Mouse (Mus musculus) kidney, postnatal 10 days (tissue): Measurements from ENCODE around the gene Spag17.
A peak's percentile ranks its signal among the peaks of the same experiment; 100 is the strongest.

ENCODE experiments used
- DNase-seq: peaks from one replicate; pipeline ENCODE4 v3.0.0; 2021; ENCODE audit warnings: mixed read lengths

The Spag17 gene

GRCm38 (mm10) chr3:99966285-99966684 is 81.1 kb downstream of the Spag17 start:
- DNase-seq, result no peak

DNA sequence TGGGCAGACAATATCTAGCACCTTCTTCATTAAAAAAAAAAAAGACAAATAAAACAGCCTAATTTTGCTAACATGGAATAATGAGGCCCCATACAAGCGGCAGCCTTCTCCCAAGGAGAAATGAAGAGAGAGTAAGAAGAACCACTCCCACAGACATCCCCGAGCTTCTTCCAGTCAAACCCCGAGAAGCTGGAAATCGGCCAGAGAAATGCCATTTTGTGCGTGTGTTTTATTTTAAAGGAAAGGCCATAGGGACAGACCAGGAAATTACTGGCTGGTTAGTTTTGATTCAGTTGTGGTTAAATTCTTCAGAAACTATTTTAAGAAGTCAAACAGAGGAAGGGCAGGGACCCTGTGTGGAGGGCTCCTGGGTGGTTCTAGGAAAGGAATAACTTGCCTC is 85.6 kb downstream of the Spag17 start:
- DNase-seq, result peak; percentile 27

GRCm38 (mm10) chr3:99981046-99981445 is 95.8 kb downstream of the Spag17 start:
- no peak for DNase-seq

- DNase-seq, result no peak
These were observed 119.5 kb downstream of the Spag17 start for GRCm38 (mm10) chr3:100004676-100005075.

DNA sequence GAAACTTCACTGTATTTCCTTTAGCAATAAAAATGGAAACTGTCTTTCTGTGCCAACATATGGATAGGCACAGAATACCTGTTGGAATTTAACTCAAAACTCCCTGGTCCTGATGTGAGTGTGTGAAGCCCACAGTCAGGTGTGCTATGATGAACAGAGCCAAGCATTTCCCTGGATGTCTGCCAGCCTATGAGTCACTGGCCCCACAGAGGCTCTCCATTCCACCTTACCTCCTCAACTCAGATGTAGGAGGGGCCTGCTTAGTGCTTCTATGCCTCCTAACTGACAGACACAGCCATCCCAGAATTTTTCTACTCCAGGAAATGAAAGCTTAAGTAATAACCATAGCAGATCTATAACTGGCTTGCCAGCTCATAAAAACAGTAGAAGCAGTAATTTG is 124.6 kb downstream of the Spag17 start:
- no peak for DNase-seq

GRCm38 (mm10) chr3:100014110-100014509 is 128.9 kb downstream of the Spag17 start:
- no peak for DNase-seq

- peak; percentile 6 for DNase-seq
These were observed 146.1 kb downstream of the Spag17 start for GRCm38 (mm10) chr3:100031291-100031690.

DNA sequence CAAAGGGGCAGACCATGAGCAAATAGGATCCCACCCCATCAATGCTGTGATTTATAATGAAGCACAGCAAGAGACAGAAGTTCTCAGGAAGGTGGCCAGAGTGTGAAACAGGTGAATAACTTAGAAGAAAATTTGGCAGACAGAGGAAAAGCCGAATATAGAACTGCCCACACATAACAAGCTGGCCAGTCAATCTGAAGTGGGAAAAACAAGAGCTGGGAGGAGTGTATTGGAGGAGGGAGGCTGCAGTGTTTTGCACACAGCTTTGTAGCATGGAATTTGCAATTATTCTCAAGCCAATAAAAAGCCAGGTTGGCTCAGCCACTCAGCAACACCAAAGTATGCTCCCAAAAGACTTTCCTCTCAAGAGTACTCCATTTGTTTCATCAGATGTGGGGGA is 147.8 kb downstream of the Spag17 start:
- DNase-seq, result no peak

- no peak for DNase-seq
These were observed 149.3 kb downstream of the Spag17 start for GRCm38 (mm10) chr3:100034366-100034956.

GRCm38 (mm10) chr3:100035097-100035496 is 149.9 kb downstream of the Spag17 start:
- no peak for DNase-seq

DNA sequence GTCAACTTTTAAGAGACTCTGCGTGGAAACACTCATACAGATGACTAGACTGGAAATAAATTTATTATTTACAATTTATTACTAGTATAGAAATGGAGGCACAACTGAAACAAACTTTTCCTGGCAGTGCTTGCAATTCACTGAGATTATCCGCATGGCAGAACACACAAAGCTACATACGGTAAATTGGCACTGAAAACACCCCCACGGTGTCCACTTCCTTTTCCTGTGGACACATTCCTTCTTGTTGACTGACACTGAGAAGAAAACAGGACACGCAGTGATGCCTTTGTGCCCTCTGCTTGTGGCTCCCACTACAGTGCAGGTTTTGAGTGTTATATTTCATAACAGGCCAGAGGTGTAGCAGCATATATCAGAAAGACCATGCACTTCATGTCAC is 151.6 kb downstream of the Spag17 start:
- no peak for DNase-seq

- no peak for DNase-seq
These were observed 189.2 kb downstream of the Spag17 start for GRCm38 (mm10) chr3:100074406-100074805.

DNA sequence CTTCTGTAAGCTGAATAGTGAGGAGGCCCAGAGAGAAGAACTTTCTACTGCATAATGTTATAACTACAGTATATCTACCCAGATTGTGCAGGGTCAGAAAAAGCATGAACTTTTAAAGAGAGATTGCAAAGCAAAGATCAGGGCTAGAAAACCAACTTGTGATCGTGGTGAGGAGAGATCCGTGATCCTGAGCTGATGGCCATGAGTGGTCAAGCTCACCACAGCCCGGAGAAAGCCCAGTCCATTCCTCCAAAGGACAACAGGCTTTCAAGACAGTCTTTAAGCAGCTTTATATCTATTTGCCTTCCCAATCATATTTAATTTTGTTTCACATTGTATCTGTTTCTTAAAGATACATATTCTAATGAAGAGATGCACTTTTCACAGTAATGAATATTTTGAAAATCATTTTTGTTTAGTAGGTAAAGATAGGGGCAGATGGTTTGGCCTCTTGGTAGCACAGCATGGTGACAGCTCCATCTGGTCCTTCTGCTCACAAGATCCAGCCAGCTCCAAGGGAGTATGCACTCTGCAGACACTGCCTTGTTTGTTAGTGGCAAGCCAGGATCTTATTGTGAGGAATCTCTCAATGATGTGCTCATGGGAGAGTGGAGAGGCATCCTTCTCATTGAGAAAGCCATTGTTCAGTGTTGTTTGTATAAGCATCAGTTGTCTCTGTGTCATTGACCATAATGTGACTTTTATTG is 217.3 kb downstream of the Spag17 start:
- no peak for DNase-seq

DNA sequence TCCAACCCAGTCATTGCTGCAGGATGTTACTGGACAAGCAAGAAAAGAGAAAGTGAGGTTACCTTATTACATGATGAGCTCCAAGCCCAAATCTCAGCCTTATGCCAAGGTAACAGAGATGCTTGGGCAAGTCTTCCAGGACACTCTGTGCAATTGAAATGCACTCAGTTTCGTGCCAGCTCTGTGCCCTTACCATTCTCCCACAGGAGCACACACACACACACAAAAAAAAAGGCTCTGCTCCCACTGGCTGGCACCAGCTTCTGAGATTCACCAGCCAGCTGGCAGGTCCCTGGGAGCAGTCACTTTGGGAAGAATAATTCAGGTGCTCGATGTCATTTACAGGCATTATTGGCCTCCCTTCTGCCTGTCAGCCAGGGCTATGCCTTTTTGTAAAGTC is 221.5 kb downstream of the Spag17 start:
- DNase-seq, result no peak

- DNase-seq, result no peak
These were observed 233.5 kb downstream of the Spag17 start for GRCm38 (mm10) chr3:100118681-100119080.

DNA sequence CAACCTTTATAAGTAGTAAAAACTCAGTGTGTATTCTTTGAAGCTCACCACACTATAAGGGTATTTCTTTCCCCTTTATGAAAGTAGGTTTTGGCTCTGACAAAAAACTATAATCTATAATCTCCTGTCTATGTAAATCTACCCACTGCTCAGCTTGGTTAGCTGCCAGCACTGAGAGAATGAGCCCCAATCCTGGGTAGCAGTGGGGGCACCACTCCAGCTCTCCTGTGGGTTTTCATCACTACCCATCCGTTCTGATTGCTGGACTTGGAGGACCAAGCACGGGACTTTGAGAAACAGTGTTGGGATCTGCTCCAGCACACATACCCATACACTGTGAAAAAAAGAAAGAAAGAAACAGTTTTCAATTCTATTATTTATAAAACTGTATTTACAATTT is 236.8 kb downstream of the Spag17 start:
- no peak for DNase-seq

GRCm38 (mm10) chr3:100122445-100122844 is 237.2 kb downstream of the Spag17 start:
- DNase-seq, result no peak

- DNase-seq, result no peak
These were observed 275.7 kb downstream of the Spag17 start for GRCm38 (mm10) chr3:100160682-100161445.

DNA sequence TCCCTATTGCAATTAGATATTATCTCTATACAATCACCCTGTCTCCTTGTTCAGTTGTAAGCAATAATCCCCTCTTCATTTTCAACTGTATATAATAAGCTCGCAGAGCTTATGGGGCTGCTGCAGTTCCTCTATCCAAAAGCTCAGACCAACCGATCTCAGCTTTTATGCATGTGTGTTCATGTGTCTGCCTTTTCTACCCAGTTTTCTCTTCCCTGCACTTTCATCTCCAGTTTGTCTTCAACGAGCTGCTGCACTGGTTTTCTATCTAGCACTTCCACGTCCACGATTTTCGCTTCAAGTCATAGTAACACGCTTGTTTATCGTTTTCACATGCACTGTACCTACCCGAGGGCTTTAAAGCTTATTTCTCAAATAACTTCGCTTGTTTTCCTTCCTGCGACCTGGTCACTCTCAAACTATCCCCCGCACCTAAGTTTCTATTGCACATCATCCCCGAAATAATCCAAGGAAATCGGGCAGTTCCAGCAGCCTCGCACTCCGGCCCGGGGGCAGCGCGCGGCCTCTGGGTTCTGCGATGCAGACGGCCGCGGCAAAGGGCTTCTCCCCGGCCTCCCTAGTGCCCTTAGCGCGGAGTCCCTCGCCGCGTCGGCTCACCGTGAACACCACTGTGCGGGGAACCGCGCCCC is 276.6 kb downstream of the Spag17 start:
- DNase-seq, result no peak

DNA sequence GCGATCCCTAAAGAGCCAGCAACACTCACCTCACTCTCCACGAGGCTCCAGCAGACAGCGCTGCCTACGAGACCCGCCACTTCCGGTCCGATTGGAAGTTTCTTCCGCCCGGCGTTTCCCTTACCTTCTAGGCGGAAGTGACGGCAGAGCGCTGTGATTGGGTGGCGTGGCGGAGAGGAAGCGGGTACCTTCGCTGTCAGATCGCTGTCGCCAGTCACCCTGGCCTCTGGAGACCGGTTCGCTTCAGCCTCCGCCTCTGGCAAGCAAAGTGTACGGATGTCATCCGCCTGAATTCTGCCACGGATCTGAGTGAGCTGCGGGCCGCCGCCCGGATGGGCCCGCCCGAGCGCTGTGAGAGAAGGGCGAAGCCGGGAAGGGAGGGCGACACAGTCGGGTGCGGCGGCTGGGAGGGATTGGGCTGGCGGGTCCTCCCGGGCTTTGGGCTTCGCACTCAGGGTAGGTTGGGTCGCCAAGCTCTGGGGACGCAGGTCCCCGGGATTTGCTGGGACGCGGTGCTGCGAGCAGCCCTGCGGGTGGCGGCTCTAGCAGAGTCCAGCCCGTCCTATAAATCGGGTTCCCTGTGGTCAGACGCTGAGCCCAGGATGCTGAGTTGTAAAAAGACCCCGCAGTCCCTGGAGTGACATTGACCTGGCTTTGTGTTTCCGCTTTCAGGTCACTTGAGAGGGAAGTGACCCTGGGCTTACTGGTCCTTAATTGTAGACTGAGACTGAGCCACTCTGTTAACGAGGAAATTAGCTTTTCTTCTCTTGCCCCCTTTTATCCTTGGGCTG is 277.3 kb downstream of the Spag17 start, which contains the start of the genes Gdap2 and Wdr3:
Gene Gdap2 (plus strand): TSS at position 67 of the 791 bp plus-strand sequence.
Gene Wdr3 (minus strand): TSS at position 93 of the 791 bp plus-strand sequence.
- peak; percentile 97 for DNase-seq

- no peak for DNase-seq
These were observed 278.4 kb downstream of the Spag17 start for GRCm38 (mm10) chr3:100163556-100163955.

DNA sequence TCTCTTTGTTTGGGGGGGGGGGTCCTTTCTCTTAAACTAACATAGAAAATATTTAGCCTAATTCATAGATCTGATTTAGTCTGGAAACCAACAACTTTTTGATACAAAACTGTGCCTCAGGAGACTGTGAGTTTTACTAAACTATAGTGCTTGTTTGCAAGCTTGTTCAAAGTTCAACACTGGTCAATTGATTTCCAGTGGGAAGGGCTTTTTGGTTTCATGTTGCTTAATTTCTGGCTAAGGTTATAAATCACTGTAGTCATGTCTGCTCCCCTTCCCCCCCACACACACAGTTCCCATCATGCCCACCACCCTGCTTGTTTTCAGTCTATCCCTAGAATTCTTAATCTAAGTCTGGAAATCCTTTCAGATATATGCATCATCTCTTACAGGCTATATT is 279.8 kb downstream of the Spag17 start:
- DNase-seq, result no peak
